Mouse (Mus musculus) lung, postnatal 0 days (tissue): ENCODE data around the gene Rab31.

Experiments used
- CTCF ChIP-seq: IDR thresholded peaks from 2 replicates; pipeline ENCODE4 v1.5.1; 2016; ENCODE audit warnings: antibody characterized with exemption, mild to moderate bottlenecking
- EP300 ChIP-seq: IDR thresholded peaks from 2 replicates; pipeline ENCODE4 v1.6.1; 2016; ENCODE audit warnings: antibody characterized with exemption, mild to moderate bottlenecking, control low read depth

GRCm38 (mm10) chr17:65649175-65649493 lies 123.4 kb downstream of the Rab31 start:
- no peak for TF ChIP-seq CTCF
- TF ChIP-seq EP300: no peak
